Mouse (Mus musculus): ENCODE results near the gene Gm17689.

The Gm17689 gene

DNA sequence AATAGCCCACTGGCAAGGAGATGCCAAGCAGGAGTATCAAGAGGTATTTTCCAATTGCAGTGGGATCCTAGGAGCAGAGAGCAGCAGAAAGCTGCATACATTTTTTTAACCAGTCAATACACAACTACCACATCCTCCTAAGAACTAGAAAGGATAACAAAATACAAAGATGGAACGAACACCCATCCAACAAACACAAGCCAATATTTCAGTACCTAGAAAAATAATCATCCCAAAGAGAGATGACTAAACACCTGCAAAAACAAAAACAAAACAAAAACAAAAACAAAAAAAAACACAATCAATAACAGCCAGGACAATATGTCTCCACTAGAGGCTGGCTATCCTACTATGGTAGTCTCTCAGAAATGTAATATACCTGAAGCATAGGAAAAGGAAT, at the start of gene Gm17689:
TSS of gene Gm17689 (minus strand) at position 101 of the 400 bp plus-strand sequence.
- DNase-seq (ENCODE audit: low spot score in 2 of 2): no peak

DNA sequence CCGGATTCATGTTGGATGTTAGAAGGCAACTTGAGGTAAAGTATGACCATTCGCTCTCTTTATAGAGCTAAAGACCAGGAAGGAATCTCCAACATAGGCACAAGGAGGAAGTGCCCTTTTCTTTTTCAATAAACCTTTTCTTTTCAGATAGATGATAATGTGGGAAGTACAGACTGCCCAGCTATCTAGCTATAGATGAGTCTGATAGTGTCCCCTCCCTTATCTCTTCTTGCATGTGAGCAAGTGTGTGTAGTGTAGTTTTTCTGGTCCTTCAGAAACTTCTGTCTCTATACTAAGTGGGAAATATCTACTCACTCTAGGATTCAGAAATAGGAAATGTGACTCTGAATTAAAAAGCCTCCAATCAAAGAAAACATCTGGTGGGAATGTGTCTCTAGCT, 40.6 kb downstream of the Gm17689 start, which contains the start of gene Gm5615:
TSS of gene Gm5615 (minus strand) at position 101 of the 400 bp plus-strand sequence.
- no peak for DNase-seq (ENCODE audit: low spot score in 2 of 2)
